Mouse (Mus musculus) B cell, adult 2 months (primary cell): ENCODE measurements around the gene Dpf1.

Experiments
- DNase-seq, 2 experiments: peaks; one replicate each; pipeline ENCODE4 v3.0.0; 2022

Gene Dpf1

GRCm38 (mm10) chr7:29303738-29304462, at the start of gene Dpf1:
Gene Dpf1 (plus strand): TSS chr7:29303951.
- DNase-seq: peak; percentile 45 to 46

- DNase-seq: no peak
These were observed 47.9 kb upstream of the Dpf1 start for GRCm38 (mm10) chr7:29255875-29256274.

GRCm38 (mm10) chr7:29257368-29257767, 46.4 kb upstream of the Dpf1 start:
- DNase-seq: no peak

GRCm38 (mm10) chr7:29259781-29260730, 43.7 kb upstream of the Dpf1 start:
- DNase-seq: no peak

- DNase-seq: no peak
These were observed 41.6 kb upstream of the Dpf1 start for GRCm38 (mm10) chr7:29262151-29262550.

GRCm38 (mm10) chr7:29263831-29264230, 39.9 kb upstream of the Dpf1 start:
- DNase-seq: no peak

- DNase-seq: no peak
These were observed 38.1 kb upstream of the Dpf1 start for GRCm38 (mm10) chr7:29265636-29266035.

- DNase-seq: no peak
These were observed 36.8 kb upstream of the Dpf1 start for GRCm38 (mm10) chr7:29266931-29267330.

GRCm38 (mm10) chr7:29270445-29270844, 33.3 kb upstream of the Dpf1 start:
- no peak for DNase-seq

- DNase-seq: no peak
These were observed 31.9 kb upstream of the Dpf1 start for GRCm38 (mm10) chr7:29271687-29272465.

GRCm38 (mm10) chr7:29276715-29277114, 27.0 kb upstream of the Dpf1 start:
- DNase-seq: no peak

GRCm38 (mm10) chr7:29277510-29277909, 26.2 kb upstream of the Dpf1 start:
- DNase-seq: no peak

GRCm38 (mm10) chr7:29279261-29279660, 24.5 kb upstream of the Dpf1 start:
- no peak for DNase-seq

GRCm38 (mm10) chr7:29279924-29280323, 23.8 kb upstream of the Dpf1 start:
- DNase-seq: no peak

- no peak for DNase-seq
These were observed 22.9 kb upstream of the Dpf1 start for GRCm38 (mm10) chr7:29280801-29281200.

- DNase-seq: peak; percentile 81 to 83
These were observed 22.3 kb upstream of the Dpf1 start, which contains the start of gene Spint2 for GRCm38 (mm10) chr7:29281201-29282073. Gene Spint2 (minus strand): TSS chr7:29281912.

GRCm38 (mm10) chr7:29282074-29282554, 21.6 kb upstream of the Dpf1 start:
- no peak for DNase-seq

- no peak for DNase-seq
These were observed 19.9 kb upstream of the Dpf1 start for GRCm38 (mm10) chr7:29283876-29284275.

GRCm38 (mm10) chr7:29284523-29284922, 19.2 kb upstream of the Dpf1 start:
- DNase-seq: no peak

GRCm38 (mm10) chr7:29287481-29287880, 16.3 kb upstream of the Dpf1 start:
- no peak for DNase-seq

- DNase-seq: no peak
These were observed 15.7 kb upstream of the Dpf1 start for GRCm38 (mm10) chr7:29288079-29288478.
